In the genomic region with DNA sequence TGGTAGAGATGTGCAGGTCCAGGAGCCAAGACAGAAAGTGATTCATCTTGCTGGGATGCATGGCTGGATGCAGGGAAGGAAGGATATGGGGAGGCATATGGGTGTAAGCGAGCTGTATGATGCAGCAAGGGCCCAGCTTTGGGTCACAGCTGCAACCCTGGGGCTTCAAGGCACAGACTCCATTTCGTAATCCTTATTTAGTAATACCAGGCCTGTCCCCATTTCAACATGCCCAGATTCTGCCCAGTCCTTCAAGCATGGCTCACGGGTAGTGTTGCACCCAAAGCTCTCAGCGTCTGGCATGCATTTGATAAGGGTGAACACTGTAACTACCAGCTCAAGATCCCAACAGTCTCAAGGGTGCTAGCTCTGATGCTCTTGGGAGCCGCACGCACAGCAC, we compare ENCODE assay signal across 20 mouse cellular contexts. TPM values are rescaled to one million over a fixed set of nuclear protein-coding genes. Genes with fewer than 3 reads are reported as not detected.
DNase-seq lines count a peak whose midpoint lies in the region; TF ChIP-seq lines count a peak whose summit lies in the region.
"Had no signal": no experiment of that assay in that cellular context is flagged by ENCODE, and none has a peak within 500 bp of the region (broad histone marks: within the 10 kb centered on the region; RNA-seq: fewer than 3 reads in every experiment).

No protein-coding gene starts in this region.

- TF ChIP-seq POLR2A in kidney, adult 2 months (IDR thresholded peaks at IDR 0.05; ENCODE audit: low read depth, low read length) = no peak

- TF ChIP-seq CTCF in kidney, adult 2 months (conservative IDR thresholded peaks at IDR 0.05; ENCODE audit: insufficient read depth, insufficient read length, low read depth, low read length) = no peak
- no peak for TF ChIP-seq CTCF in layer of hippocampus, adult 2 months (conservative IDR thresholded peaks at IDR 0.05)

- no peak overlapping the region for H3K4me3 ChIP-seq in kidney, adult 2 months (ENCODE audit: insufficient read depth, low read depth, low read length)
- H3K4me3 ChIP-seq in brown adipose tissue, adult 24 weeks (ENCODE audit: insufficient read depth, low read depth, low read length) = peak overlapping the region; percentile 19; the same call in 1 of the 2 replicates
- no peak overlapping the region for H3K4me3 ChIP-seq in layer of hippocampus, adult 2 months
- no peak overlapping the region for H3K4me3 ChIP-seq in embryonic facial prominence, embryonic 10.5 days
- H3K4me3 ChIP-seq: embryonic facial prominence, embryonic 15.5 days; forebrain, embryonic 15.5 days; hindbrain, embryonic 12.5 days; liver, embryonic 15.5 days; megakaryocyte, embryonic 14.5 days; myocyte; neural tube, embryonic 13.5 days had no signal

- H3K4me1 ChIP-seq in kidney, adult 2 months (ENCODE audit: control insufficient read depth, insufficient read depth, low read length) = peaks cover 21% of the 10 kb centered on the region
- H3K4me1 ChIP-seq in brown adipose tissue, adult 24 weeks (ENCODE audit: control insufficient read depth, insufficient read depth, insufficient read length, low read length) = no peaks in the 10 kb centered on the region
- H3K4me1 ChIP-seq in embryonic facial prominence, embryonic 10.5 days = 0 out of 2 replicates have a peak, but pooled peaks cover 3% of the 10 kb centered on the region
- H3K4me1 ChIP-seq: embryonic facial prominence, embryonic 15.5 days; forebrain, embryonic 15.5 days; hindbrain, embryonic 12.5 days; liver, embryonic 15.5 days; megakaryocyte, embryonic 14.5 days; neural tube, embryonic 13.5 days had no signal

- H3K27ac ChIP-seq in kidney, adult 2 months (ENCODE audit: insufficient read depth, low read depth, low read length) = peak overlapping the region; percentile 57
- H3K27ac ChIP-seq in brown adipose tissue, adult 24 weeks (replicated peaks; ENCODE audit: low read depth, low read length) = peak overlapping the region; percentile 9; the same call in 1 of the 2 replicates
- H3K27ac ChIP-seq in layer of hippocampus, adult 2 months = no peak overlapping the region
- no peak overlapping the region for H3K27ac ChIP-seq in embryonic facial prominence, embryonic 10.5 days (replicated peaks)
- H3K27ac ChIP-seq: embryonic facial prominence, embryonic 15.5 days; forebrain, embryonic 15.5 days; hindbrain, embryonic 12.5 days; liver, embryonic 15.5 days; neural tube, embryonic 13.5 days had no signal

- DNase-seq in kidney, adult 2 months = no peak
- no peak for DNase-seq in kidney, adult 18-20 months
- DNase-seq in 3T3-L1 (ENCODE audit: low read depth, low spot score) (peak; percentile 65), NIH3T3 (ENCODE audit: low read depth) (peak; percentile 61)
- DNase-seq in layer of hippocampus, adult 2 months (ENCODE audit: low spot score in 2 of 2) = no peak
- DNase-seq in cerebellum, adult 9-11 months = no peak
- no peak for DNase-seq in embryonic facial prominence, embryonic 10.5 days (ENCODE audit: low spot score)
- DNase-seq: cerebellum, adult 2 months; cerebellum, postnatal 36 days; retina, postnatal 1 day; right cerebral cortex, postnatal 25 days; spleen, adult 18-20 months had no signal

- H3K27me3 ChIP-seq in kidney, adult 2 months (replicated peaks; ENCODE audit: control insufficient read depth, insufficient read depth, low read length) = no peaks in the 10 kb centered on the region
- 0 out of 2 replicates have a peak, but pooled peaks cover 2% of the 10 kb centered on the region for H3K27me3 ChIP-seq in embryonic facial prominence, embryonic 10.5 days (replicated peaks; ENCODE audit: low read depth, poor library complexity, severe bottlenecking)
- H3K27me3 ChIP-seq: embryonic facial prominence, embryonic 15.5 days; hindbrain, embryonic 12.5 days; liver, embryonic 15.5 days had no signal

- no peaks in the 10 kb centered on the region for H3K9me3 ChIP-seq in embryonic facial prominence, embryonic 10.5 days
- H3K9me3 ChIP-seq: embryonic facial prominence, embryonic 15.5 days; forebrain, embryonic 15.5 days; hindbrain, embryonic 12.5 days; liver, embryonic 15.5 days; megakaryocyte, embryonic 14.5 days; neural tube, embryonic 13.5 days had no signal

- 87% methylated on average over 6 of the region's 6 CpGs for WGBS in kidney, adult 2 months
- WGBS in embryonic facial prominence, embryonic 10.5 days = 90% methylated on average over 6 of the region's 6 CpGs

- H3K36me3 ChIP-seq in kidney, adult 2 months (ENCODE audit: control insufficient read depth, insufficient read depth, low read length) = no peaks in the 10 kb centered on the region
- no peaks in the 10 kb centered on the region for H3K36me3 ChIP-seq in embryonic facial prominence, embryonic 10.5 days (replicated peaks)
- H3K36me3 ChIP-seq: embryonic facial prominence, embryonic 15.5 days; forebrain, embryonic 15.5 days; hindbrain, embryonic 12.5 days; liver, embryonic 15.5 days; neural tube, embryonic 13.5 days had no signal

RNA-seq across cellular contexts. Expression of gene Maf, which starts 11.0 kb away (rescaled TPM):
- 42.4 and 44.3 TPM in 2 replicates for polyA plus RNA-seq in kidney, adult 2 months (2012; rRNA removed)
- polyA plus RNA-seq in brown adipose tissue, adult 24 weeks (2012; ENCODE audit: insufficient read depth, insufficient read length, missing spikeins) = 8.0 and 11.3 TPM in 2 replicates
- 10 to 100 TPM; 18.9 to 19.9 TPM for total RNA-seq in layer of hippocampus, adult 2 months (2021)
- 2.3 and 2.7 TPM in 2 replicates for polyA plus RNA-seq in embryonic facial prominence, embryonic 10.5 days (2016; fragmentation: Nextera tagmentation; extraction: Ambion mirVana)

Comparison
In these comparisons a context has a peak if more than half of its experiments do, and no peak if none do; other contexts are left out.
1. DNase-seq: peak in 3T3-L1 (single experiment) and NIH3T3 (single experiment); none in kidney, adult 2 months (single experiment), kidney, adult 18-20 months (single experiment), layer of hippocampus, adult 2 months (0 of 2), cerebellum, adult 9-11 months (single experiment) and embryonic facial prominence, embryonic 10.5 days (single experiment).
2. H3K27ac ChIP-seq: peak in kidney, adult 2 months (single experiment) and brown adipose tissue, adult 24 weeks (single experiment); none in layer of hippocampus, adult 2 months (single experiment) and embryonic facial prominence, embryonic 10.5 days (single experiment).